Mouse (Mus musculus) embryo, embryonic 11.5 days (tissue): ENCODE measurements at regions not wholly inside any gene's neighbourhood (a gene's known extent, or its start where the extent isn't known, plus 50 kb on each side); places are given as distances from the start of the nearest gene placed in this dataset.

ENCODE experiments used
- DNase-seq: peaks from one replicate; pipeline ENCODE4 v3.0.0-alpha.2; 2012; ENCODE audit warnings: low read depth, low spot score

DNA sequence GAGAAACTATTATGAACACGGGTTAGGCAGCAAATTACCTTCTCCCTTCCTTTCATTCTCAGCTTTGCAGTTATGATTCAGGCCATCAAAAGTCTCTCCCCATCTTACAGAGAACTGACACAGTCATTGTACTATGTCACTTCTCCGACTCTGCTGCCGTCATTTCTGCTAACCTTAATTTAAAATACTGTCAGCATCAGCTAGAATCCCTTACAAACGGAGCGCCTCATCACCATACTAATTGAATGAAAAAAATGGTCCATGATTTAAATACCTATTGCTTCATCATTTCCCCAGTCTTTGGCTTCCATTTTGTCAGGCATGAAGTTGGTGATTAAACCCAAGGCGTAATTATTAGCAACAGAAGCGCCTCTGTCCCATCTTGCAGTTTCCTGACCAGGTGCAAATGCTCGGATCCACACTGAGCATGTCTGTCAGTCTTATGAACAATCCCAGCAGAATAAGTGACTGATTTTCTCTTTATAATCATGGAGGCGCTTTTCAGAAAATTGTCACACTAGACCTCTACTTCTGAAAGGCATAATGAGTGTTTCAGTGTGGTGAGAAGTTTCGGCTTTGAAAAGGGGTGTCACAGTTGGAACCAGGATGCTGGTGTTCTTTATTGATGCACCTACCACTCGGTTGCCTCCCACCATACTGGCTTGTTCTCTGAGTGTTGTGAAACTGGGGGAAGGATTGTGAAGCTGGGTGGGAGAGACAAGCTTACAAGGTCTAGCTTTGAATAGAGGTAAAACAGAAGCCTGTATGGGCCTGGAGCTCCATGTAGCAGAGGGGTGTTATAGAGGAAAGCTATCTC is 52.4 kb upstream of the Npy start:
- DNase-seq: no peak
